Mouse (Mus musculus) heart, adult 2 months (tissue): Measurements from ENCODE around the gene Ttc9.

ENCODE experiments used
- CTCF ChIP-seq: fragments of 200-600 bp; IDR thresholded peaks from 2 replicates; pipeline ENCODE4 v1.8.1; 2022; ENCODE audit warnings: antibody characterized with exemption, mild to moderate bottlenecking, moderate library complexity
- POLR2A ChIP-seq: fragments of 200-500 bp; IDR thresholded peaks from 2 replicates; pipeline ENCODE4 v1.6.1; 2011; ENCODE audit warnings: mild to moderate bottlenecking, low read depth, low read length, control low read depth; ENCODE audit not compliant: insufficient read depth

DNA sequence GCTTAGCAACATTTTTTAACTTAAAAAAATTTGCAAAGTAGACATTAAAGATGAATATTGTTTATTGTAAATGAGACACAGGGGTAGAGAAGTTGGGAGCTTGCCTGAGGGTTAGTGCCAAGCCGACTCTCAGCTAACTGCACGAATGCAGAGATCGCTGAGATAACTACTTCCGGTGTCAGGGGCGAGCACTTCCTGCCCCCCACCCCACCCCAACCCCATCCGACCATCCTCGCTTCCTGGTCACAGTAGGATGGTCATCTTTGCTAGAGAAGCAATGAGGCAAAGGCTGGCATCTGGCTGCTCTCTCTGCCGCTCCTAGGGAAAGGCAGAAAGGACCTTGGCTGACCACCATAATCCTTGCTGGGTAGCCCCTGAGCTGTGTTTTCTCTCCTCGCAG, 32.1 kb downstream of the Ttc9 start:
- no peak for TF ChIP-seq CTCF
- TF ChIP-seq POLR2A, result no peak
